Mouse (Mus musculus) brown adipose tissue, adult 24 weeks (tissue): ENCODE results near the gene Pik3cd. TPM values are rescaled to one million over a fixed set of nuclear protein-coding genes. Genes with fewer than 3 reads are reported as not detected.

Experiments
- H3K27ac ChIP-seq: fragments of 200-500 bp; replicated peaks from 2 replicates; pipeline ENCODE4 v1.5.1; 2012; ENCODE audit warnings: low read depth, mild to moderate bottlenecking, low read length
- H3K4me1 ChIP-seq: fragments of 200-500 bp; 2 replicates; pipeline ENCODE4 v1.6.1; 2012; ENCODE audit warnings: low read length, mixed read lengths; ENCODE audit not compliant: control insufficient read depth, insufficient read depth, insufficient read length
- H3K4me3 ChIP-seq: fragments of 200-500 bp; 2 replicates; pipeline ENCODE4 v1.5.1; 2012; ENCODE audit warnings: low read depth, mild to moderate bottlenecking, low read length, moderate library complexity; ENCODE audit not compliant: insufficient read depth
- polyA plus RNA-seq: library from polyadenylated mRNA; stranded (reverse); fragments of >200 nt; gene quantifications from 2 replicates; pipeline ENCODE4 v1.2.4, GENCODE M21; 2012; ENCODE audit not compliant: missing spikeins, insufficient read depth, insufficient read length

Pik3cd gene
- polyA plus RNA-seq, 1 experiment: 1.6 TPM

- H3K4me3 ChIP-seq: no peak overlapping the region
- peaks cover 7% of the 10 kb centered on the region; the same call in 1 of the 2 replicates for H3K4me1 ChIP-seq
- H3K27ac ChIP-seq: no peak overlapping the region
These were observed 98.5 kb downstream of the Pik3cd start for GRCm38 (mm10) chr4:149603860-149604259.

- Histone ChIP-seq H3K4me1 (0 out of 2 replicates have a peak, but pooled peaks cover 7% of the 10 kb centered on the region), H3K4me3 (no peak overlapping the region), H3K27ac (no peak overlapping the region)
These were observed 100.1 kb downstream of the Pik3cd start for GRCm38 (mm10) chr4:149602236-149602635.

- H3K4me3 ChIP-seq: no peak overlapping the region
- H3K4me1 ChIP-seq: 0 out of 2 replicates have a peak, but pooled peaks cover 6% of the 10 kb centered on the region
- H3K27ac ChIP-seq: no peak overlapping the region
These were observed 100.9 kb downstream of the Pik3cd start for GRCm38 (mm10) chr4:149601484-149601883.

GRCm38 (mm10) chr4:149600130-149600529 lies 102.2 kb downstream of the Pik3cd start:
- no peak overlapping the region for H3K4me3 ChIP-seq
- H3K27ac ChIP-seq: no peak overlapping the region
- H3K4me1 ChIP-seq: 0 out of 2 replicates have a peak, but pooled peaks cover 8% of the 10 kb centered on the region

GRCm38 (mm10) chr4:149599549-149599948 lies 102.8 kb downstream of the Pik3cd start:
- Histone ChIP-seq H3K27ac (no peak overlapping the region), H3K4me3 (no peak overlapping the region)

More at GRCm38 (mm10) chr4:149599549-149599948, 102.8 kb downstream of the Pik3cd start:
- 0 out of 2 replicates have a peak, but pooled peaks cover 8% of the 10 kb centered on the region for H3K4me1 ChIP-seq

Other genes starting within 250 kb of the Pik3cd start
- gene Rbp7, start 247.6 kb downstream of the Pik3cd start, polyA plus RNA-seq: 19.5 and 31.5 TPM in 2 replicates
- gene Tmem274, start 225.2 kb downstream of the Pik3cd start, polyA plus RNA-seq: not detected in 2 replicates
- 17.7 and 20.2 TPM in 2 replicates for gene Nmnat1, start 217.4 kb downstream of the Pik3cd start, polyA plus RNA-seq
- gene Lzic, start 217.3 kb downstream of the Pik3cd start, polyA plus RNA-seq: 40.2 and 40.9 TPM in 2 replicates
- gene Ctnnbip1, start 184.3 kb downstream of the Pik3cd start, polyA plus RNA-seq: 10.6 and 13.6 TPM in 2 replicates
- 15.4 and 16.9 TPM in 2 replicates for gene Clstn1, start 116.1 kb downstream of the Pik3cd start, polyA plus RNA-seq
- gene Tmem201, start 35.5 kb upstream of the Pik3cd start, polyA plus RNA-seq: 9.2 and 9.6 TPM in 2 replicates
- 24.0 and 24.2 TPM in 2 replicates for gene Slc25a33, start 71.7 kb upstream of the Pik3cd start, polyA plus RNA-seq